Mouse (Mus musculus) midbrain, postnatal 0 days (tissue): ENCODE measurements at regions not wholly inside any gene's neighbourhood (a gene's known extent, or its start where the extent isn't known, plus 50 kb on each side); places are given as distances from the start of the nearest gene placed in this dataset.

ENCODE experiments used
- ATAC-seq: fragments of 200-750 bp; cut with Nextera tagmentation; 2 replicates; pipeline ENCODE4 v1.8.0; 2017; ENCODE audit warnings: moderate number of reproducible peaks, mild to moderate bottlenecking, moderate TSS enrichment, moderate library complexity; ENCODE audit not compliant: low FRiP score
- DNase-seq: peaks from one replicate; pipeline ENCODE4 v3.0.0-alpha.2; 2015; ENCODE audit warnings: low spot score
- H3K27ac ChIP-seq: fragments of 300-500 bp; sonication (generic); 2 replicates; pipeline ENCODE4 v1.5.1; 2014; ENCODE audit warnings: low read depth, mild to moderate bottlenecking, low read length, mixed read lengths
- H3K27me3 ChIP-seq: fragments of 300-500 bp; sonication (generic); 2 replicates; pipeline ENCODE4 v1.6.1; 2014; ENCODE audit warnings: low read length, control low read depth, mixed read lengths; ENCODE audit not compliant: insufficient read depth
- H3K36me3 ChIP-seq: fragments of 300-500 bp; sonication (generic); 2 replicates; pipeline ENCODE4 v1.6.1; 2014; ENCODE audit warnings: low read length, control low read depth, mixed read lengths; ENCODE audit not compliant: insufficient read depth
- H3K4me1 ChIP-seq: fragments of 300-500 bp; sonication (generic); 2 replicates; pipeline ENCODE4 v1.6.1; 2014; ENCODE audit warnings: mild to moderate bottlenecking, control low read depth, antibody characterized with exemption, low read length, mixed read lengths; ENCODE audit not compliant: insufficient read depth
- H3K4me2 ChIP-seq: fragments of 300-500 bp; sonication (generic); 2 replicates; pipeline ENCODE4 v1.6.1; 2014; ENCODE audit warnings: low read depth, mild to moderate bottlenecking, low read length, mixed read lengths; ENCODE audit not compliant: poor library complexity, severe bottlenecking
- H3K4me3 ChIP-seq: fragments of 300-500 bp; sonication (generic); 2 replicates; pipeline ENCODE4 v1.5.1; 2014; ENCODE audit warnings: low read depth, mild to moderate bottlenecking, low read length, moderate library complexity
- H3K9ac ChIP-seq: fragments of 300-500 bp; sonication (generic); replicated peaks from 2 replicates; pipeline ENCODE4 v1.6.1; 2014; ENCODE audit warnings: mild to moderate bottlenecking, low read length, moderate library complexity, mixed read lengths; ENCODE audit not compliant: poor library complexity, severe bottlenecking
- H3K9me3 ChIP-seq: fragments of 300-500 bp; sonication (generic); 2 replicates; pipeline ENCODE4 v1.6.1; 2016; ENCODE audit warnings: low read length, control low read depth
- CTCF ChIP-seq: IDR thresholded peaks from 2 replicates; pipeline ENCODE4 v1.5.1; 2016; ENCODE audit warnings: antibody characterized with exemption, mild to moderate bottlenecking
- WGBS: fragments of 180-500 bp; shearing (Covaris S2); extraction: QIAGEN DNeasy Blood & Tissue Kit; methylation state at CpG from one replicate; pipeline ENCODE4 v1.1.7; 2014; 5-methylcytosine and 5-hydroxymethylcytosine counted together

- Histone ChIP-seq H3K27ac (no peak overlapping the region), H3K4me3 (no peak overlapping the region), H3K36me3 (no peaks in the 10 kb centered on the region), H3K9ac (no peak overlapping the region), H3K4me2 (no peak overlapping the region), H3K4me1 (no peaks in the 10 kb centered on the region), H3K9me3 (no peaks in the 10 kb centered on the region), H3K27me3 (no peaks in the 10 kb centered on the region)
- ATAC-seq (no peak), DNase-seq (no peak)
- TF ChIP-seq CTCF: no peak
- WGBS: 90% methylated on average over 3 of the region's 3 CpGs
These were observed 585.8 kb downstream of the Pdcd6ip start for GRCm38 (mm10) chr9:113122253-113122749.

- Histone ChIP-seq H3K27ac (no peak overlapping the region), H3K9me3 (no peaks in the 10 kb centered on the region), H3K4me2 (no peak overlapping the region), H3K9ac (no peak overlapping the region), H3K4me3 (no peak overlapping the region), H3K27me3 (no peaks in the 10 kb centered on the region), H3K4me1 (no peaks in the 10 kb centered on the region), H3K36me3 (no peaks in the 10 kb centered on the region)
- no peak for TF ChIP-seq CTCF
- DNase-seq (no peak), ATAC-seq (no peak)
These were observed 587.7 kb downstream of the Pdcd6ip start for GRCm38 (mm10) chr9:113120385-113120784.

- Histone ChIP-seq H3K27me3 (no peaks in the 10 kb centered on the region), H3K9me3 (no peaks in the 10 kb centered on the region), H3K4me1 (no peaks in the 10 kb centered on the region), H3K4me2 (no peak overlapping the region), H3K9ac (no peak overlapping the region), H3K27ac (no peak overlapping the region), H3K36me3 (no peaks in the 10 kb centered on the region), H3K4me3 (no peak overlapping the region)
- DNase-seq: no peak
- WGBS: 85% methylated on average over 1 of the region's 1 CpGs
- TF ChIP-seq CTCF: no peak
- ATAC-seq: no peak
These were observed 588.3 kb downstream of the Pdcd6ip start for GRCm38 (mm10) chr9:113119721-113120120.

- Histone ChIP-seq H3K4me2 (no peak overlapping the region), H3K36me3 (no peaks in the 10 kb centered on the region), H3K9me3 (no peaks in the 10 kb centered on the region), H3K27ac (no peak overlapping the region), H3K27me3 (no peaks in the 10 kb centered on the region), H3K4me3 (no peak overlapping the region), H3K4me1 (no peaks in the 10 kb centered on the region), H3K9ac (no peak overlapping the region)
- no peak for ATAC-seq
- no peak for TF ChIP-seq CTCF
- DNase-seq: no peak
- 64% methylated on average over 5 of the region's 5 CpGs for WGBS
These were observed 592.5 kb downstream of the Pdcd6ip start for GRCm38 (mm10) chr9:113115576-113115975.

GRCm38 (mm10) chr9:113112753-113113152 lies 595.3 kb downstream of the Pdcd6ip start:
- Histone ChIP-seq H3K4me3 (no peak overlapping the region), H3K36me3 (no peaks in the 10 kb centered on the region), H3K9me3 (no peaks in the 10 kb centered on the region), H3K27ac (no peak overlapping the region), H3K9ac (no peak overlapping the region), H3K4me1 (no peaks in the 10 kb centered on the region), H3K27me3 (no peaks in the 10 kb centered on the region), H3K4me2 (no peak overlapping the region)
- ATAC-seq: no peak
- no peak for DNase-seq
- TF ChIP-seq CTCF: no peak

- Histone ChIP-seq H3K4me2 (no peak overlapping the region), H3K9me3 (no peaks in the 10 kb centered on the region), H3K4me1 (no peaks in the 10 kb centered on the region), H3K27ac (no peak overlapping the region), H3K9ac (no peak overlapping the region), H3K4me3 (no peak overlapping the region), H3K36me3 (no peaks in the 10 kb centered on the region), H3K27me3 (no peaks in the 10 kb centered on the region)
- 66% methylated on average over 1 of the region's 1 CpGs for WGBS
- DNase-seq (no peak), ATAC-seq (no peak)
- TF ChIP-seq CTCF: no peak
These were observed 606.3 kb downstream of the Pdcd6ip start for GRCm38 (mm10) chr9:113101733-113102132.
